Mouse (Mus musculus) adrenal gland, postnatal 36 days (tissue): ENCODE data around the gene Stx1b. TPM values are rescaled to one million over a fixed set of nuclear protein-coding genes. Genes with fewer than 3 reads are reported as not detected.
"Not testable (repeated sequence)": the region's sequence is repeated elsewhere in the genome, so short reads cannot be mapped to it uniquely, and the experiment has no call there.

Source experiments
- DNase-seq, 2 experiments: peaks; one replicate each; pipeline ENCODE4 v3.0.0; 2021; ENCODE audit warnings: mixed read lengths in 1 of 2
- total RNA-seq, 2 experiments: library from RNA; stranded (reverse); gene quantifications; 2 replicates each; pipeline ENCODE4 v1.2.3; 2021

Stx1b gene
- total RNA-seq, 2 experiments from 2014 or later, result 4.4 to 4.5 TPM

GRCm38 (mm10) chr7:127777474-127778266 lies 46.7 kb downstream of the Stx1b start:
- peak; percentile 69 to 82 for DNase-seq

- DNase-seq, result peak; percentile 98
These were observed 47.4 kb downstream of the Stx1b start for GRCm38 (mm10) chr7:127776878-127777473.

- DNase-seq, result peak; percentile 91 to 93
These were observed 47.9 kb downstream of the Stx1b start, which contains the start of gene Setd1a for GRCm38 (mm10) chr7:127776426-127776825. Gene Setd1a (plus strand): TSS chr7:127776670.

- DNase-seq, result not testable (repeated sequence)
These were observed 48.5 kb downstream of the Stx1b start for GRCm38 (mm10) chr7:127775837-127776236.

- DNase-seq, result peak; percentile 79 to 88
These were observed 50.5 kb downstream of the Stx1b start for GRCm38 (mm10) chr7:127773664-127774384.

GRCm38 (mm10) chr7:127772557-127772956 lies 51.8 kb downstream of the Stx1b start:
- DNase-seq, result no peak

- peak in 1 of 2 experiments; percentile 27 for DNase-seq
These were observed 52.3 kb downstream of the Stx1b start for GRCm38 (mm10) chr7:127772080-127772479.

- no peak for DNase-seq
These were observed 53.1 kb downstream of the Stx1b start for GRCm38 (mm10) chr7:127771262-127771661.

GRCm38 (mm10) chr7:127770039-127770905 lies 54.1 kb downstream of the Stx1b start:
- no peak for DNase-seq

- DNase-seq, result peak; percentile 94 to 96
These were observed 54.7 kb downstream of the Stx1b start, which contains the start of gene Orai3 for GRCm38 (mm10) chr7:127769651-127770038. Gene Orai3 (plus strand): TSS chr7:127769815.

- peak; percentile 92 to 95 for DNase-seq
These were observed 55.3 kb downstream of the Stx1b start for GRCm38 (mm10) chr7:127768997-127769593.

GRCm38 (mm10) chr7:127768346-127768996 lies 55.9 kb downstream of the Stx1b start:
- DNase-seq, result peak in 1 of 2 experiments; percentile 29

- no peak for DNase-seq
These were observed 56.5 kb downstream of the Stx1b start for GRCm38 (mm10) chr7:127767671-127768345.

GRCm38 (mm10) chr7:127766851-127767609 lies 57.3 kb downstream of the Stx1b start:
- no peak for DNase-seq

- DNase-seq, result no peak
These were observed 58.6 kb downstream of the Stx1b start for GRCm38 (mm10) chr7:127765756-127766155.

GRCm38 (mm10) chr7:127763642-127764041 lies 60.7 kb downstream of the Stx1b start:
- DNase-seq, result no peak

- peak; percentile 72 to 83 for DNase-seq
These were observed 63.3 kb downstream of the Stx1b start for GRCm38 (mm10) chr7:127761026-127761425.

GRCm38 (mm10) chr7:127760478-127760877 lies 63.9 kb downstream of the Stx1b start:
- no peak for DNase-seq

- DNase-seq, result no peak
These were observed 64.6 kb downstream of the Stx1b start for GRCm38 (mm10) chr7:127759716-127760115.
